Mouse (Mus musculus) bone marrow, adult 2 months (tissue): ENCODE measurements around the gene Lmbrd2.

ENCODE experiments used
- CTCF ChIP-seq: fragments of 200-500 bp; IDR thresholded peaks from 2 replicates; pipeline ENCODE4 v1.5.1; 2011; ENCODE audit warnings: low read length, control low read depth; ENCODE audit not compliant: control insufficient read depth, insufficient read depth
- POLR2A ChIP-seq: fragments of 200-500 bp; IDR thresholded peaks from 2 replicates; pipeline ENCODE4 v1.6.1; 2011; ENCODE audit warnings: low read depth, mild to moderate bottlenecking, control low read depth, low read length, borderline replicate concordance; ENCODE audit not compliant: control insufficient read depth

DNA sequence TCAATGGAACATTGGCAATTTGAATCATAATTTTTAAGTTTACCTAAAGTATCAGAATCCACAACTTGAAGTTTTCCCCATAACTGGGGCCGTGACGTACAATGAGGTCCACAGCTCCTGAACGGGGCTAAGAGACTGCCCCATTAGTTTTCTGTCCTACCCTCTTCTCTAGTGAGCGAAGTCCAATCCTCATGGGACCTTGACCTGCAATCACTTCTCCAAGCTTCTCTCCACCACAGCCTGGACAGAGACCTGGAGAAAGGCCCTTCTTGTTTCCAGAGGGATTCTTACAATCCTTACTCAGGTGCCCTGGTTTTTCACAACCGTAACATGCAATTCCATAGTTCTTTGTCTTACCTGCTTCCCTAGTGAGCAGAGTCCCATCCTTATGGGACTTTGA lies 76.1 kb downstream of the Lmbrd2 start:
- TF ChIP-seq CTCF, result no peak
- no peak for TF ChIP-seq POLR2A
